Mouse (Mus musculus): Measurements from ENCODE around the gene Hopx.
"Not testable (repeated sequence)": the region's sequence is repeated elsewhere in the genome, so short reads cannot be mapped to it uniquely, and the experiment has no call there.

The Hopx gene

DNA sequence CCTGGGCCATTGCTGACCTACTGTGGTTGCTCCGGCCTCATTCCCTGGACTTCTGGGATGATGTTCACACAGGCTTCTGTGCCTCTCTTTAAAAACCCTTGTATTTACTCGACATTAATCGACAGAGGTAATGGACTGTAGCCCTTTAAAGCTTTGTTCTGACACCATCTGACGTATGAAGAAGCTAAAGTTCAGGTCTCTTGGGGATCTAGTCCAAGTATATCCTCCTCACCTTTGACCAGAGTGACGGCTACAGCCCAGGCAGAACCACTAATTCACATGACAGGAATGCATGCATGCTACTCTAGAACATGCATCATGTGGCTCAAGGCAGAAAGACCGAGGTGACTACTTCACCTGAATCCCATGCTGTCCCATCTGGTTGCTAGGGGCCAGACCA lies 14.2 kb downstream of the Hopx start:
- no peak for DNase-seq (ENCODE audit: low spot score in 2 of 2)

DNA sequence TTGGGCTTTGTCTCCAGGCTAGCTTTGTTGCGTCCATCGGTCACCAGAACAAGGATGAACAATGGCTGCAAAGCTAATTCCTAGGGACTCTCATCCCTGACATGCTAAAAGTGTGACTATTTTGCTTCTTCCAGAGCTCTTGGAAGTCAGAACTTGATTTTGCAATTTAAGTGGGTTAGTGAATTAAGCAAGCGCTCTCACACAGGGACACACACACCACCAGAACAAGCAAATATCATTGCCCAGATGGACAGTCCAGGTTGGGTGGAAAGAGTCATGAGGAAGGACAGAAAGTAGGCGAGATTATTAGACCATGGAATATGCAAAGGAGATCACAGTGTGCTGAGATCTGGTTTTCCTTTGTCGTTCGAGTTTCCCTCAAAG lies 14.9 kb downstream of the Hopx start:
- no peak for DNase-seq (ENCODE audit: low spot score in 2 of 2)

DNA sequence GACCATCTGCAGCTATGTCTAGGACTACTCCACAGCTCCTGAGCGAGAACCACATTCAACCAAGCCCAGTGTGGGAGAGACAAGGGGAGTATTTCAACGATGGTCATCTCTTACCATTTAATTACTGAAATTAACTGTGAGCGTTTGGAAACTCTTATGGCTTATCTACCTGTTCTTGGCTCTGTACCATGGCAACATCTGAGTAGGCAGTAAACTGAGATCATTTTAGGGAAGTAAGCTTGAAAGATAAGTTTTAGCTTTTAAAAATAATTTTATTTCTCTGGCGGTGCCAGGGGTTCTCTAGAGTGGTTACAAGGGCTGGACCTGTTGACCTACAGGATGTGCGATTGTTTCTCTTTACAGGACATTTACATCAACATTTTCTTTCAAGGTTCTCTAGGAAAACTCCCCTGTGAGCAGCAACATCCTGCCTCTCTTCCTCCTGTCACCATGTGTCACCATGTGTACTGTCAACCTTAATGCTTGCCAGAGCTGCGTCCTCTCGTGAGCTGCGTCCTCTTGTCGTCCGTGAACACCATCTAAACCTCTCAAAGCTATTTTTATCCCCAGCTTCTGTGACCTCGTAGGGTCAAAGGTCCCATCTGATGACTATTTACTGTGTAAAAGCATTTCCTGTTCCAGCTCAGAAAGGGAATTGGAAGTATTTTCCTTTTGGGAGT lies 15.5 kb downstream of the Hopx start:
- DNase-seq (ENCODE audit: low spot score in 2 of 2): no peak

DNA sequence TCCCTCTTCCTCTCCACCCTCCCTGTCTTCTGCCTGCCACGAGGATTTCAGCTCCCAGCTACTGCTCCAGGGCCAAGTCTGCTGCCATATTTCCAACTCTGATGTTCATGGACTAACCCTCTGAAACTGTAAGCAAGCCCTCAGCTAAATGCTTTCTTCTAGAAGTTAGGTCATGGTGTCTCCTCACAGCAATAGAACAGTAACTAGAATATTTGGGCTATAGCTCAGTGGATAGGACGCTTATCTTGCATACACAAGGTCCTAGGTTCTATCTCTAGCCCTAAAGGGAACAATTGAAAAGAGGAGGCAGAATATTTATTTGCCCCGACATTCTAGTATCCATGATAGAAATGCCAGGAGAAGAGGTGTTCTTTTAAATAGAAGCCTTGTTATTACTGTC lies 16.0 kb downstream of the Hopx start:
- no peak for DNase-seq (ENCODE audit: low spot score in 2 of 2)

DNA sequence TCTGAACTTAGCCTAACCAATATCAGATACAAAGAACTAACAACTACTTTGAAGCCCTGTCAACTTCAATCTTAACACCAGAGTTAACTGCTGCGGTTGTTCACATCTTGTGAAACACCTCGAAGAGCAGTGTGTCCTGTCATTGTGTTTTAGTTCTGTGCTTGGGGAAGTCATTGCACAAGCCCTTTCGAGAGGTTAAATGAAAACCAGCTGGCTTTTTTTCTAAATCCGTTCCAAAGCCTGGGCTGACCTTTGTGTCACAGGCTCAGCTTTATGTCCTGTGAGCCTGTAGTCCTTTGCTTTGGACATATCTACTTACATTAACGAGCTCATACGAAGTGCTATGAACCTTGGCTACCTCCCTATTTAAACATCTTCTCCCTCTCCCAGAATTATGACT lies 17.2 kb downstream of the Hopx start:
- DNase-seq (ENCODE audit: low spot score in 2 of 2): no peak

DNA sequence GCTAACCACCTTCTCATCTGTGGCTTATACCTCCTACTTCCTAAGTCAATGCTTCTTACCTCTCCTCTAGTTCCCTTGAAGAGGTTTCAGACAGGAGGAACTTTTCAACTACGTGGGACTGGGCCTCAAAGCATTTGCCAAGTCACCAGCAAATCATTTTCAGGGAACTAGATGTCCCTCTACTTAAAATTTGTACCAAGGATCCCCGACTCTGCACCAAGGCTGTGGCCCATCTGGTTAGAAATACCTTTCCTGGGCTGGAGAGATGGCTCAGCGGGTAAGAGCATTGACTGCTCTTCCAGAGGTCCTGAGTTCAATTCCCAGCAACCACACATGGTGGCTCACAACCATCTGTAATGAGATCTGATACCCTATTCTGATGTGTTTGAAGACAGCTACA lies 18.7 kb downstream of the Hopx start:
- not testable (repeated sequence) for DNase-seq (ENCODE audit: low spot score in 2 of 2)

DNA sequence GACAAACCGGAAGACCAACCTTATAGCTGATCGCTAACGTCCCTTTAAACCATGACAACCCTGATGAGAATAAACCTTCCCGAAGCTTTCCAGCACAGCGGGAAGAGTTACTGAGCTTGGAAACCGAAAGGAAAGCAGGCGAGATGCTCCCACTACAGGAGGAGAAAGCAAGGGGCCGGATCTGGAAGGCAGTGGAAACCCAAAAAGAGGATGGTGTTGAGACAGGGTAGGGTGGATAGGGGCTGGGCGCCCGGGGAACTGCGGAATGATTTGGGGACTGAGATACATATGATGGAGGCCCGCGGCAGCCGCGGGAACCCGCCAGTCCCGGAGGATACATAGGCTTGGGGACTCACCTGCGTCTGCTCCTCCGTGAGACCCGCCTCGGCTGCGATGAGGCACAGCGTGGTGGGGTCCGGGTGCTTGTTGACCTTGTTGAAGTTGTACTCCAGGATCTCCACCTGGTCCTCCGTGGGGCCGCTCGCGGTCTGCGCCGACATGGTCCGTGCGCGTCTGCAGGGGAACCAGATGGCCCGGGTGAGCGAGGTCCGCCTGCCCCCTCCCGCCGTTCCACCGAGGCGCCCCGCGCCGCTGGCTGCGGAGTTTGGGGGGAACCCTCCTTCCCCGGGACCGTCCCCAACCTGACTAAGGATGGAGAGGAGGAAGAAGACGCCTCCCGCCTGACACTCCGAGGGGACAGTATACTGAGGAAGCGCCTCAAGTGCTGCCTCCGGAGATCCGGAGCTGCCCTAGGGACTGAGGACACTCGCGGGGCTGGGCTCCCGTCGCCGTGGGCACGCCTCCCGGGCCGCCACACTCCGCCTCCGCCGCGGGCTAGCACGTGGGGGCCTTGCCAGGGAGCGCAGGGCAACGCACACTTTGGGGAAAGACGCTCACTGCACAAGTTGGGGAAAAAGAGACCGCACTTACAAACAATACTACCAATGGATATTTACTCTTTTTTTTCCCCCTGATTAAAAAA lies 20.1 kb downstream of the Hopx start:
- peak; percentile 34 to 54 for DNase-seq (ENCODE audit: low spot score in 2 of 2)

DNA sequence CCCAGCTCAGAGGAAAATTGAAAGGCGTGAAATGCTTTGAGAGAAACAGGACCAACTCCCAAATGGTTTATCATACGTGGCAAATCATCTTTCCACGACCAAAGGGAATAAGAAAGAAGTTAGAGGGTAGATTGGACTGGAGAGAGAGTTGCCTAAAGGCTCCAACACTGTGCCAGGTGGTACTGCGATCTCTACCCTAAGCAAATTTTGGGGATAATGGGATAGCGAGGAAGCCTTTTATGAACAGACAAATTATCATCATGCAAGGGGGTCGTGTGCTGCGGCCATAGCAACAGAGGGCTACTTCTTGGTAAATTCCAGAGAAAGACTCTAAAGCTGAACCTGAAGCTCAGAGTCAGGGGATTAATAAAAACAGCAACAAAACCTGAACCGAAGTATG lies 21.0 kb downstream of the Hopx start:
- no peak for DNase-seq (ENCODE audit: low spot score in 2 of 2)

DNA sequence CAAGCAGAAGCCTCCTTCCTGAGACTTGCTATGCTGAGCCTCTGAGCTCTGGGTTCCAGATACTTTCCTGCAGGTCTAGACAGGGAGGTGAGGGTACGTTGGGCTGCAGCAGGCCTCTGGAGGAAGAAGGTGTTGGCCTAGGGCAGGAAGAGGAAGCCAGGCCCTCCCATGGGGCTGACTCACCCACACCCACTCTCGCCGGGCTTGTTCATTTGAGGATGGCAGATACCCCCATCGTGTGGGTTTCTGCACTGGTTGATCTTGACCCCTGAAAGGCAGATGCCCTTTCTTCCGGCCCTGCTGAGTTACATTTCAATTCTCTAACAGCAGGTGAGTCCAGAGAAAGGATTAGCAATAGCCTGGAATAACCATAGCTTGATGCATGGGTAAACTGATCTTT lies 22.4 kb downstream of the Hopx start:
- no peak for DNase-seq (ENCODE audit: low spot score in 2 of 2)

DNA sequence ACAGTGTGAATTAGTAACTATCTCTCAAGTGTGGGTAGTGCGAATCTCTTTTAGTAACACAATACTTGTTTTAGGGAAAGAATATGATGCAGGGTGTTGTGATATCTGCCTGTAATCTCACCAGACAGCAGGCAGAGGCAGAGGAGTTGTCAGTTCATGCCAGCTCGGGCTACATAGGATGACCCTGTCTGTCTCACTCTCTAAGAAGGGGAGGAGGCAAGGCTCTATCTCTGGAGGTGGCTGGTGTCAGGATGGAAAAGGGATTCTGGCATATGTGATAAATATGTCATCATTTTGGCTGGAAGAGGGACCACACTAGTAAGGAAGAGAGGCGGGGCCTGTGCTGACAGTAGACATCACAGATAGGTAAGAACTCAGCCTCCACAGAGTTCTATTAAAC lies 23.0 kb downstream of the Hopx start:
- DNase-seq (ENCODE audit: low spot score in 2 of 2): no peak

DNA sequence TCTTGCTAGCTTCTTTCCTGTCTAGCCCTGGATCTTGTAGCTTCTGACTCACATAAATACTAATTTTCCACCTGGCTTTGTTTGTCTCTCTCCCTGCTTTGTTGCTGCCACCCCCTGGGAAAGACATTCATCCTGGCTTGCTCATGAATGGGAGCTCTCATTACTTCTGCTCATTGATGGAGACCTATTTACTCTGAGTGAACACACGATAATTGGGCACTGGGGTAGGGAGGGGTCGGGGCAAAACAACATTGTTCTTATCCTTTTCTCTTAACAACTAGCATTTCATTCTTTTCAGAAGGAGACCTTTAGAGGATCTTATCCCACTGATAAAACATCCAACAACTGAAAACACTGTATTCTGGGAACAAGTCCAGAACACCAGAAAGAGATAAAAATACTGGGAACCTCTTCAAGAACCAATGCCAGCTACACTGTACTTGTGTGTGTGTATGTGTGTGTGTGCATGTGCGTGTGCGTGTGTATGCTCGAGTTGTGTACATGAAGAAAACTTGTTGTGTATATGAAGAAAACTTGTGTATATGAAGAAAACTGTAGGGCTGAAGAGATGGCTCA lies 24.3 kb downstream of the Hopx start:
- DNase-seq (ENCODE audit: low spot score in 2 of 2): no peak

DNA sequence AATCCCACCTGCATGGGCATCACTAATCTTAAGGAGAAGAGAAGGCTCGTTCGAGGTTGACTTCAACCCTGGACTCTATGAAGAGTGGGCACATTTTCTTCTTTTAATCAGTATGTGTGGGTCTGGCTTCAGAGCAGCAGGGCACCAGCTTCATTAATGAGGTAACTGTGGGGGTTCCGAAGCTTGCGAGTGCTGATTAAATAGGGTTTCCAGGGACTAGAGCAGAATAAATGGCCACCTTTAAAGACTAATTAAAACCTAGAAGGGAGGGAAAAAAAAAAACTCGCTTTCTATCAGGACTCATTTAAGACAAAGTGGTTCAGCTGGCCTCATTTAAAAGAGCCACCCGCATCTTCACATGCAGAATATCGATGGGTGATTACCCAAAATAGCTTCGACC lies 25.0 kb downstream of the Hopx start:
- no peak for DNase-seq (ENCODE audit: low spot score in 2 of 2)

DNA sequence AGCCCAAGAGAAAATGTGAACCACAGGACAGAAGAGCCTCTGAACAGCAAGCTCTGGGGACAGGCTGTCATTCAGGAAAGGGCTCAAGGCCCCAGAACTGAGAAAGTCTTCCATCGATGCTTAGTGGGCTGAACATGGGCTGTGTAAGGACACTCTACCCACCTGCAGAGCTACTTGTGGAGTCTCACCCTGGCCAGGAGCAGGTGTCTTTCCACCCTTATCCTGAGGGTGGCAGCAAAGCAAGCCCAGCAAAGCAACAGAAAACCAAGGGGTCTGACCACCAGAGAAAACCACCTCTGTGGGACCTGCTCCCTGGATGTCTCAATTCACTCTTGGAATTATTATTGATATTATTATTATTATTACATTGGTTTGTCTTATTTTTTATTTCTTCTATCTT lies 25.6 kb downstream of the Hopx start:
- peak in 1 of 2 experiments; percentile 58 for DNase-seq (ENCODE audit: low spot score in 2 of 2)

DNA sequence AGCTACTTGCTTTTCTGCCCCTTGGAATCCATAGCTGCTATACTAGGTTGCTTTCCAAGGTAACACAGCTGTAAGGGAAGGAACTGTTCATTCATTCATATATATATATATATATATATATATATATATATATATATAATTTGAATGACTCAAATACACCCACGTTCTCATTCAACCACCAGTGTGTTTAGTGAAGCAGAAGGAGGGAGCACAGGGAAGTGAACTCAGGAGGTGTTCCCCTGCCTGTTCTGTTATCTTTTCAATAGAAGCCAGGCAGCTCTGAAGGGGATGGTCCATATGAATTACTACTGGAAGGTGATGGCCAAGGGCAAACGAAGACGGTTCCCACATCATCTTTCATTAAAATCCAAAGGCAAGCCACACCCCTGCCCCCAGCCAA lies 27.8 kb downstream of the Hopx start:
- no peak for DNase-seq (ENCODE audit: low spot score in 2 of 2)

DNA sequence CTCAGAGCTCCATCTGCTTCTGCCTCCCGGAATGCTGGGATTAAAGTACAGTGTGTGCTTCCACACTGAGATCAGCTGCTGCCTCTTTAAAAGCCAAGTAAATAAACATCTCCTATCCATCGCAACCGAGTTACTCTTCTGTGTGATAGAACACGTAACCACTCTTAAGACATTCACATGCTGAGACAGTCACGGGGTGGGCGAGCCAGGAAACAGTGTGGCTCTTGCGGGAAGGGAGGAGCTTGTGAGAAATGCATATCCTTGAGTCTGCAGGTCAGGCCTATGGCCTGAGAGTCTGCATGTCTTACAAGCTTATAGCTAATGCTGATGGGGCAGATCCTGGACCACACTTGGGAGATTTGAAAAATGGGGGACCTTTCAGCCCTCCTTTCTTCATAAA lies 28.4 kb downstream of the Hopx start:
- DNase-seq (ENCODE audit: low spot score in 2 of 2): no peak

DNA sequence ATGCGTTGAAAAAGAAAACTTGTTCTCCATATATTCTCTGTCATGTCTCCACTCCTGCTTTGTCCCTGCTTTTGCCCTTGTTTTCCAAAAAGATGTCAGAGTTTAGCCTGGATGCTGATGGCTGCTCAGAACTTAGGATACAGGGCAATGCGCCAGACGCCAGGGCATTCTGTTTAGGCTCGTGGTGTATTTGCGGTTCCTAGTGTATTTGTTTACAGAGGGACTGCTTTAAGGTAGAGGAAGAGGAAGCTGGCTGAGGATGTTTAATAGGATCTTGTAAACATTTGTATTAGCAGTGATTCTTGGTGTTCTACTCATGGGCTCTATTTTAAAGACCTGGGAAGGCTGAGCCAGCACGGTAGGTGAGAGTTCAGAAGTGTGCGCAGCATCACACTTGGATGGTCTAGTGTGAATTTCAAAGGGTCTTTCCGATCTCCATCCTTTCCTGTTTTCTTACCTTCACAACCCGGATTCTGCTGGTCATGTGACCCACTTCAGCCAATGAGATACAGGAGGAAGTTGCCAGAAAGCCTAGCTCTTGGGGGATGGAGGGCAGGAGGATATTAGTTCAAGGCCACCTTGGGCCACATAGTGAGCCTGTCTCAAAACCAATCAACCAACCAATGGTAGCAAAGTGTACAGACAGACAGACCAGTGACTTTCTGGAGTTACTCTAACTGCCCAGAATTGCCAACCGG lies 29.0 kb downstream of the Hopx start:
- no peak for DNase-seq (ENCODE audit: low spot score in 2 of 2)

DNA sequence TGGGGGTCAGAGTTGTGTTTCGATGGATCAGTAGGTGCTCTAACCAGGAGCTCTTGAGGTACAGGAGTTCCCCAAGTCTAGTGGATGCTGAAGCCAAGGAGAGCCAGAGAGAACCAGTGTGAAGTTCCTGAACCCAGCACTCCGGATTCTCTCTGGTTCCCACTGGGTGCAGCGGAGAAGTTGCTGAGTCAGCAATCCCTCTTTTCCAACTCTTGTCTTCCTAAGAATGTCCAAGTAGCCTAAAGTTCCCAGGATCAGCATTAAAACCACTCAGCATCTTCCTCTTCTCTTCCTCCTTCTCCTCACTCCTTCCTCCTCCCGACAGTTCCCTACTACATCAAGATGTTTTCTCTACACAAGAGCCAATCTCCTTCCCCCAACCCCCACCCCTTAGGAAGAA lies 30.5 kb downstream of the Hopx start:
- DNase-seq (ENCODE audit: low spot score in 2 of 2): no peak

DNA sequence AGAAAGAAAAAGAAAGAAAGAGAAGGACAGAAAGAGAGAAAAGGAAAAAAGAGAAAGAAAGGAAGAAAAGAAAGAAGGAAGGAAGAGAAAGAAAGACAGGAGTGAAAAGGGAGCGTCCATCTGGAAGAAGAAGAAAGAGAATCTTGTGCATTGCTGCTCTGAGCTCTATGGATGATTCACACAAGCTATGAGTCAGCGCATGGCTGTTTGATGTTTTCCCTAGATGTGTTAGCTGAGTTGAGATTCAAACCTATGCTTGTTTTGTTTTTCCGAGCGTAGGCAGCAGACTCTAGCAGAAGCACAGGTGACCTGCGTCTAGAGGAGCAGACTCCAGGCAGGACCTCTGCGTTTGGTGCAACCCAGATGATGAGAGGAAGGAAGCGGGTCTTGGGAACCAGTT lies 32.2 kb downstream of the Hopx start:
- peak in 1 of 2 experiments; percentile 35 for DNase-seq (ENCODE audit: low spot score in 2 of 2)

DNA sequence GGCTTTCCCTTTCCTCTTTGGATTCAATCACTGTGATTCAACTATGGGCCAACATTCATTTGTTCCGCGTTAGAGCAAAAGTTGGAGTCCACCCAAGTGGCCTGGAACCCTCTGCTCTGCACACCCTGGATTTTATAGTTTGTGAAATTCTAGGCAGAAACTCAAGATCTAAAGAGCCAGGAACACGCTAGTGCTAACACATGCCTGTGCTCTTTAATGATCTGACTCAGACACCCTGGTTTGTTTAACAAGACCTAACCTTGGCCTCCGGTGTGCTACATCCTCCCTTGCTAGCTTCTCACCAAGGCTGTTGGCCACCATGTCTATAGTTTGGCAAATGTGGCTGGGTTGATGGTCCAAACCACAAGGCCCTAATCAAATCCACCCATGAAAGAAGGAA lies 34.2 kb downstream of the Hopx start:
- DNase-seq (ENCODE audit: low spot score in 2 of 2): no peak

DNA sequence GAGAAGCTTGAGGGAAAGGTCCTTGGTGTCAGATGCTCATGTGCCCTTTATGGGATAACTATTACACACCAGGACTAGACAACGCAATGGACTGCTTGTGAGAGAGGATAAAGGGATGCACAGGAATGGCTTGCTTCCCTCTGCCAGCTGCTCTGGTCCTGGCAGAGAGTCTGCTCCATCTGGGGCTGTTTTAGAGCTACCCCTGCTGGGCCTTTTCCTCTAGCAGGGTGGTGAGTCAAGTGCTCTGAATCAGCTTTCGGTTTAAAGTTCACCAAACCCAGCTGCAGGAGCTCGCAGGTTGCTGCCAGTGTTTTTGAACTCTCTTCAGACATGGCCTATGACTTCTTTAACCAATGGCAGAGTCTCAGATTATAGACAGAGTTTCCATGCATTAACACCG lies 39.0 kb downstream of the Hopx start:
- no peak for DNase-seq (ENCODE audit: low spot score in 2 of 2)

DNA sequence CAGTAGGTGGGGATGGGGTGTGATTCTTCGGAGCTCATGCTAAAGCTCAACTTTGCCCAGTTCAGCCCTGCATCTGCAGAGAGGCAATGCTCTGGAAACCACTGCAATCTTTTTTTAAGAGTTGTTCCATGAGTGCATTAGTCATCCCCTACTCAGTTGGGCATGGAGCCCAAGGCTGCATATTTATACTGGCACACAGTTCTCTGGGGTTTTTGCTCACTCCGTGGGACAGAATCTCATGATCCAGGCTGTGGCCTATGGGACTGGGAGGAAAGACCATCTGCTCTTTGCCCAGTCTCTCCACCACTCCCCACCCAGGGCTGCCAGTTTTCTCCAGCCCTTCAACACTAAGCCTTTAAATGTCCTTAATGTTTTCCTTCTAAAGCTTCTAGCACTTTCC lies 40.0 kb downstream of the Hopx start:
- peak; percentile 62 to 75 for DNase-seq (ENCODE audit: low spot score in 2 of 2)

DNA sequence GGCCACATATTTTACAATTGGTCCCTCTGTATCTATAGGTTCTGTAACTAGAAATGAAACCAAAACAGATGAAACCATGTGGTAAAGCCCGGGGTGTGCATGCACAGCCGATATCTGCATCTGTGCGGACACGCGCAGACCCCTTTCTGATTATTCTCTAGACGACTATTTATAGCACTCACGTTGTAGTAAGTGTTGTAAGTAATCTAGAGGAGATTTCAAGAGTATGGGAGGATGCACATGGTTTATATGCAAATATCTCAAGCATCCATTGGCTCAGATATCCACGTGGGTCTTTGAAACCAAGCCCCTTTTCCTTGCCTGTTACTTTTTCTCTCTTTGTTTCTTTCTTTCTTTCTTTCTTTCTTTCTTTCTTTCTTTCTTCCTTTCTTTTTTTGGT lies 41.1 kb downstream of the Hopx start:
- no peak for DNase-seq (ENCODE audit: low spot score in 2 of 2)

All from frontal cortex, postnatal 36 days (tissue).